Mouse (Mus musculus) cortical plate, adult 2 months (tissue): ENCODE results near the gene Selenbp2.
"Not testable (repeated sequence)": the region's sequence is repeated elsewhere in the genome, so short reads cannot be mapped to it uniquely, and the experiment has no call there.

Source experiments
- CTCF ChIP-seq: fragments of 200-500 bp; IDR thresholded peaks from 2 replicates; pipeline ENCODE4 v1.5.1; 2011; ENCODE audit warnings: mild to moderate bottlenecking, control low read depth, low read length; ENCODE audit not compliant: insufficient read depth; ENCODE audit errors: extremely low read depth
- POLR2A ChIP-seq: fragments of 200-500 bp; IDR thresholded peaks from 2 replicates; pipeline ENCODE4 v1.6.1; 2011; ENCODE audit warnings: mild to moderate bottlenecking, low read length, control low read depth; ENCODE audit not compliant: insufficient read depth; ENCODE audit errors: extremely low read depth

- not testable (repeated sequence) for TF ChIP-seq CTCF, POLR2A
Measured at GRCm38 (mm10) chr3:94660841-94661240, 32.5 kb upstream of the Selenbp2 start.
